Mouse (Mus musculus) retina, postnatal 7 days (tissue): ENCODE results near the gene Col5a1.

Experiments used
- DNase-seq: peaks from one replicate; pipeline ENCODE4 v3.0.0-alpha.2; 2012; ENCODE audit warnings: low read depth, low spot score

Col5a1 gene

DNA sequence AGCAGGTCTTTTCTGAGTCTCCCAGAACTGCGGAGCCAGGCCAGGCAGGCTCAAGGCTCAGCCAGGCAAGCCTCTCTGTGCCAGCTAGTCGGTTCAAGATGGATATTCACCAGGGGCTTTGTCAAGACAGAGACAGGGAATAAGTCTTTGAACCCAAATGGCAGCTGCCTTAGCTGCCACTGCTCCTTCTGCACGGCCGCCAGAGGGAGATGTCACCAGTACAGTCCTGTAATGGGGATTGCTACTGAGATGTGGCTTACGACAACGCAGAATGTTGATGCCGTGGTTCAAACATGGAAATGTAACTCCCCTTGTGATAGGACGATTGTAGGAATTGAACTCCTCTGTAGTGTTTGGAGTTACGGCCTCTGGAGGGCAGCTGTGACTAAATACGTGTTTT lies 199.9 kb downstream of the Col5a1 start:
- DNase-seq, result no peak

- DNase-seq, result no peak
These were observed 202.9 kb downstream of the Col5a1 start for GRCm38 (mm10) chr2:28089095-28089494.
